Comparison of ENCODE assay signal across 7 mouse cellular contexts in the genomic region with DNA sequence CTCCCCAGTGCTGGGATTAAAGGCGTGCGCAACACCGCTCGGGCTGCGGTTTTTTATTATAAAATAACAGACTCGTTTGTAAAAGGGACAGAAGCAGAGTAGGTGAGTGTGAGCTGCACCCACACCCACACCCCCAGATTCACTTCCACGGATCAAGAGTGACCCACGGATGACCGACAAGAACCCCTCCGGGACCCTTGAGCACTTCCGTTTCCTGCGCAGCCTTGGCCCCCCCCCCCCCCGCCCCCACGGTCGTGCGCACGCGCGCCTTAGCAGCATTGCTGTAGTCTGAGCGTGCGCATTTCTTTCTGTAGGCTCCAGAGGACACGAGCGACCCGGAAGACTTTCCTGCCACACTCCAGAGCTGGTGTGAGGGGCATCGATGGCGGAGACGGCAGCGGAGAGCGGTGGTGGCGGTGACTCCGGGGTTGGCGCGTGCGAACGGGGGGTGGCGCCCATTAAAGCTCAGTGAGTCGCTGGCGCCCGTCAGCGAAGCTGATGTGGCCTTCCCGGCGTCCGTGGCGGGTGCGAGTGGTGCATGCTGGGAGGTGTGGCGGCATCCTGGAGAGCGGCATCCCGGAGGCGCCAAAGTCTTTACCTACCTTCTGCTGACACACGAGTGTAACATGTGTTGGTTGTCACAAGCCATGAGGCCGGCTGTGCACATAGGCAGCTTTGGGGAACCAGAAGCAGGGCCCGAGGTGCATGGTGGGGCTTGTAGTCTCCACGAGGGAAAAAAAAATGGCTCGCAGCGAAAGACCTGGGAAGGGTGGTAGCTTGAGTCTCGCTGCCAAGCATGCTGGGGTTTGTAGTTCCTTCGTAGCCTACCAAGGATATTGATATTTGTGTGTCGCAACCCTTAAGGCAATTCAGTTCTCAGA. TPM values are rescaled to one million over a fixed set of nuclear protein-coding genes. Genes with fewer than 3 reads are reported as not detected.
DNase-seq lines count a peak whose midpoint lies in the region; ATAC-seq lines count a peak whose summit lies in the region.

A gene (plus strand): TSS at position 284 of the 881 bp plus-strand sequence.

- no peaks in the 10 kb centered on the region for H3K9me3 ChIP-seq in intestine, embryonic 16.5 days (ENCODE audit: control insufficient read depth, low read length)
- H3K9me3 ChIP-seq in midbrain, embryonic 11.5 days (ENCODE audit: control insufficient read depth, low read length) = no peaks in the 10 kb centered on the region

- WGBS in intestine, embryonic 16.5 days = under 1% methylated on average over 58 of the region's 58 CpGs
- 3% methylated on average over 55 of the region's 58 CpGs for WGBS in midbrain, embryonic 11.5 days

- peak within 1 kb of the TSS; percentile 83 for H3K4me3 ChIP-seq in intestine, embryonic 16.5 days (ENCODE audit: low read length)
- H3K4me3 ChIP-seq in midbrain, embryonic 11.5 days (ENCODE audit: low read depth, low read length) = peak within 1 kb of the TSS; percentile 77

- H3K4me1 ChIP-seq in intestine, embryonic 16.5 days (ENCODE audit: control insufficient read depth, insufficient read depth, low read length) = peaks cover 24% of the 10 kb centered on the region
- peaks cover 19% of the 10 kb centered on the region for H3K4me1 ChIP-seq in midbrain, embryonic 11.5 days (ENCODE audit: control insufficient read depth, insufficient read depth, low read length)

- peak within 1 kb of the TSS; percentile 91 for H3K9ac ChIP-seq in intestine, embryonic 16.5 days (ENCODE audit: low read depth, low read length)
- peak within 1 kb of the TSS; percentile 86 for H3K9ac ChIP-seq in midbrain, embryonic 11.5 days (ENCODE audit: low read length)

- DNase-seq in adrenal gland, adult 2 months = peak; percentile 92
- DNase-seq in embryo, embryonic 11.5 days (ENCODE audit: low read depth, low spot score) = peak; percentile 82
- DNase-seq in gastrocnemius, postnatal 36 days = peak; percentile 77 to 97
- peak; percentile 94 to 95 for DNase-seq in left cerebral cortex, postnatal 36 days (ENCODE audit: low spot score in 2 of 2)
- peak; percentile 98 for DNase-seq in midbrain, embryonic 11.5 days (ENCODE audit: low spot score, missing footprints)
- peak; percentile 90 for DNase-seq in skeletal muscle tissue, adult 2 months (ENCODE audit: low read depth, low spot score)

- H3K4me2 ChIP-seq in intestine, embryonic 16.5 days (ENCODE audit: low read depth, low read length) = peak within 1 kb of the TSS; percentile 71
- H3K4me2 ChIP-seq in midbrain, embryonic 11.5 days = peak within 1 kb of the TSS; percentile 71

- ATAC-seq in intestine, embryonic 16.5 days = peak; percentile 80
- peak; percentile 80 for ATAC-seq in midbrain, embryonic 11.5 days (ENCODE audit: low FRiP score)

- H3K36me3 ChIP-seq in intestine, embryonic 16.5 days (ENCODE audit: control insufficient read depth, insufficient read depth, low read length) = peaks cover 22% of the 10 kb centered on the region
- peaks cover 12% of the 10 kb centered on the region for H3K36me3 ChIP-seq in midbrain, embryonic 11.5 days (ENCODE audit: control insufficient read depth, insufficient read depth, low read length)

- no peaks in the 10 kb centered on the region for H3K27me3 ChIP-seq in intestine, embryonic 16.5 days (replicated peaks; ENCODE audit: control insufficient read depth, insufficient read depth, low read length)
- H3K27me3 ChIP-seq in midbrain, embryonic 11.5 days (ENCODE audit: control insufficient read depth, insufficient read depth, low read length) = no peaks in the 10 kb centered on the region; the same call in 1 of the 2 replicates

- peak within 1 kb of the TSS; percentile 96 for H3K27ac ChIP-seq in intestine, embryonic 16.5 days (ENCODE audit: low read length)
- H3K27ac ChIP-seq in midbrain, embryonic 11.5 days (ENCODE audit: low read depth, low read length) = peak within 1 kb of the TSS; percentile 90

- intact Hi-C loops in gastrocnemius, postnatal 36 days (cut with DNase I) = loop anchor here (10.0 kb wide), 1 partner anchor 510 kb away; a partner anchor contains a TSS
- intact Hi-C loops in left cerebral cortex, postnatal 36 days (cut with DNase I) = loop anchor here (5.0 kb wide), 2 partner anchors 92 to 152 kb away; a partner anchor contains a TSS

RNA-seq across cellular contexts. Expression of the gene that starts here (rescaled TPM):
- 10 to 100 TPM; 30.0 to 36.2 TPM for total RNA-seq in adrenal gland, adult 2 months (2021)
- polyA plus RNA-seq in adrenal gland, adult 2 months (2012; rRNA removed) = 104 and 121 TPM in 2 replicates
- total RNA-seq in gastrocnemius, postnatal 36 days (2021) = 10 to 100 TPM; 13.4 to 16.1 TPM
- polyA plus RNA-seq in intestine, embryonic 16.5 days (2015; fragmentation: Nextera tagmentation; extraction: Ambion mirVana) = 37.6 and 40.0 TPM in 2 replicates
- 10 to 100 TPM; 57.6 to 75.6 TPM for total RNA-seq in left cerebral cortex, postnatal 36 days (2021)
- polyA plus RNA-seq in midbrain, embryonic 11.5 days (2014; fragmentation: Nextera tagmentation; extraction: Ambion mirVana) = 31.5 and 34.6 TPM in 2 replicates

Comparison
In these comparisons a context has a peak if more than half of its experiments do, and no peak if none do; other contexts are left out.
1. Peak in every context shown above with its lines: DNase-seq, ATAC-seq, H3K4me3 ChIP-seq and H3K27ac ChIP-seq.